Mouse (Mus musculus) embryonic facial prominence, embryonic 11.5 days (tissue): ENCODE data around the gene Ptges3l. TPM values are rescaled to one million over a fixed set of nuclear protein-coding genes. Genes with fewer than 3 reads are reported as not detected.

ENCODE experiments used
- ATAC-seq: fragments of 200-750 bp; cut with Nextera tagmentation; replicated peaks from 2 replicates; pipeline ENCODE4 v1.8.0; 2017; ENCODE audit warnings: low read depth; ENCODE audit not compliant: insufficient number of reproducible peaks, low FRiP score, low TSS enrichment
- DNase-seq: peaks from one replicate; pipeline ENCODE4 v3.0.0-alpha.2; 2015; ENCODE audit warnings: low spot score
- H3K27ac ChIP-seq: fragments of 300-500 bp; sonication (generic); replicated peaks from 2 replicates; pipeline ENCODE4 v1.5.1; 2014; ENCODE audit warnings: mild to moderate bottlenecking, low read depth, low read length, control low read depth
- H3K27me3 ChIP-seq: fragments of 300-500 bp; sonication (generic); 2 replicates; pipeline ENCODE4 v1.6.1; 2014; ENCODE audit warnings: mild to moderate bottlenecking, low read length, moderate library complexity, mixed read lengths; ENCODE audit not compliant: control insufficient read depth, insufficient read depth
- H3K36me3 ChIP-seq: fragments of 300-500 bp; sonication (generic); replicated peaks from 2 replicates; pipeline ENCODE4 v1.6.1; 2014; ENCODE audit warnings: low read depth, mild to moderate bottlenecking, low read length, moderate library complexity, mixed read lengths; ENCODE audit not compliant: control insufficient read depth, insufficient read depth
- H3K4me1 ChIP-seq: fragments of 300-500 bp; sonication (generic); 2 replicates; pipeline ENCODE4 v1.6.1; 2014; ENCODE audit warnings: low read length, mixed read lengths; ENCODE audit not compliant: control insufficient read depth, insufficient read depth
- H3K4me2 ChIP-seq: fragments of 300-500 bp; sonication (generic); 2 replicates; pipeline ENCODE4 v1.6.1; 2014; ENCODE audit warnings: low read depth, mild to moderate bottlenecking, control low read depth, low read length, moderate library complexity
- H3K4me3 ChIP-seq: fragments of 300-500 bp; sonication (generic); 2 replicates; pipeline ENCODE4 v1.5.1; 2014; ENCODE audit warnings: low read depth, low read length, control low read depth
- H3K9ac ChIP-seq: fragments of 300-500 bp; sonication (generic); replicated peaks from 2 replicates; pipeline ENCODE4 v1.6.1; 2014; ENCODE audit warnings: mild to moderate bottlenecking, control low read depth, low read length
- H3K9me3 ChIP-seq: fragments of 300-500 bp; sonication (generic); replicated peaks from 2 replicates; pipeline ENCODE4 v1.6.1; 2016; ENCODE audit warnings: mild to moderate bottlenecking, low read length, inconsistent platforms, mixed read lengths; ENCODE audit not compliant: control insufficient read depth
- WGBS: fragments of 180-500 bp; shearing (Covaris S2); extraction: QIAGEN DNeasy Blood & Tissue Kit; methylation state at CpG from one replicate; pipeline ENCODE4 v1.1.7; 2014; 5-methylcytosine and 5-hydroxymethylcytosine counted together
- polyA plus RNA-seq: library from polyadenylated mRNA; unstranded; fragments of >200 nt; fragmentation: Nextera tagmentation; extraction: Ambion mirVana; gene quantifications from 2 replicates; pipeline ENCODE4 v1.2.1, GENCODE M21; 2014

Gene Ptges3l
- polyA plus RNA-seq, 1 experiment from 2014 or later = 3.5 TPM

- Histone ChIP-seq H3K9me3 (no peaks in the 10 kb centered on the region), H3K27me3 (no peaks in the 10 kb centered on the region), H3K4me1 (peaks cover 13% of the 10 kb centered on the region; the same call in 1 of the 2 replicates), H3K9ac (no peak overlapping the region), H3K36me3 (no peaks in the 10 kb centered on the region), H3K27ac (no peak overlapping the region), H3K4me3 (no peak overlapping the region), H3K4me2 (peak overlapping the region; percentile 10; the same call in 1 of the 2 replicates)
- WGBS = 30% methylated on average over 13 of the region's 13 CpGs
- peak; percentile 66 for DNase-seq
- peak; percentile 68; the same call in 1 of the 2 replicates for ATAC-seq
These were observed 37.7 kb upstream of the Ptges3l start for GRCm38 (mm10) chr11:101462583-101463440.

GRCm38 (mm10) chr11:101462141-101462540 lies 37.0 kb upstream of the Ptges3l start:
- DNase-seq (no peak), ATAC-seq (no peak)
- H3K27me3 ChIP-seq = no peaks in the 10 kb centered on the region
- H3K4me3 ChIP-seq = no peak overlapping the region
- H3K9me3 ChIP-seq = no peaks in the 10 kb centered on the region
- no peak overlapping the region for H3K27ac ChIP-seq
- H3K4me1 ChIP-seq = peaks cover 13% of the 10 kb centered on the region; the same call in 1 of the 2 replicates
- peak overlapping the region; percentile 10; the same call in 1 of the 2 replicates for H3K4me2 ChIP-seq
- no peaks in the 10 kb centered on the region for H3K36me3 ChIP-seq
- 86% methylated on average over 14 of the region's 14 CpGs for WGBS
- no peak overlapping the region for H3K9ac ChIP-seq

DNA sequence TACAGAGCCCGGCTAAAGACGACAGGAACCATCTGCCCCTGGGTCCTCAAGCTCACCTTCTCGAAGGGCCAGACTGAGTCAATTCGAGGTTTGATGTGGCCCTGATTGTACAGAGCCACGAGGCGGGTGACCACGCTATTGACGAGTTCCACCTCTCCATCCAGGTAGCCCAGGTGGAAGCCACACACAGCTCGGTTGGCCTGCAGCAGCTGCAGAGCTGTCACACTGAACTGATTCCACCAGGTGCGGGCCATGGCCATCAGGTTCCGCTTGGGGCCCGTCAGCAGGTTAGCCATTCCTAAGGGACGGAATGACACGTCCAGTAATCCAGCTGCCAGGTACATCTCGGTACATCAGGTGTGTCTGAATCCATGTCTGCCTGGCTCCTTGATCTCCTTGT lies 35.2 kb upstream of the Ptges3l start:
- WGBS = 85% methylated on average over 15 of the region's 15 CpGs
- Histone ChIP-seq H3K27me3 (no peaks in the 10 kb centered on the region), H3K4me1 (peaks cover 13% of the 10 kb centered on the region; the same call in 1 of the 2 replicates), H3K36me3 (no peaks in the 10 kb centered on the region), H3K27ac (no peak overlapping the region), H3K9ac (no peak overlapping the region; the same call in 1 of the 2 replicates), H3K4me3 (no peak overlapping the region), H3K4me2 (no peak overlapping the region), H3K9me3 (no peaks in the 10 kb centered on the region)
- no peak for DNase-seq
- no peak for ATAC-seq

DNA sequence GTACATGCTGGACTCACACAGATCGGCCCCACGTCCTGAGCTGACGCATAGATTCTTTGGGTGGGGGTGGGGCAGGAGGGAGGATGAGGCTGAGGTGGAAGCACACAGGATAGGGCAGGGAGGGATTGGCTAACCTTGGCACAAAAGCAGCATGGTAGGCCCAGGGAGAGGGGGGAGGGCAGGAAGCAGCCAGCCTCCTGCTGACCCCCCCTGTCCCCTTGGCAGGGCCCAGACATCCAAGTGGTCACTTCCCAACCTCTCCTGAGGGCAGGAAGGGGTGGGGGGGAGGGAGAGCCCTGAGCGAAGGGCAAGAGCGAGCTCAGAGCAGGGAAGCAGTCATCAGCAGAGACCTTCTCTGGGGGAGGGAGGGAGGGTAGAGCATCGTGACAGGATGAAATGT lies 34.6 kb upstream of the Ptges3l start:
- Histone ChIP-seq H3K36me3 (no peaks in the 10 kb centered on the region), H3K9me3 (no peaks in the 10 kb centered on the region), H3K4me3 (no peak overlapping the region; the same call in 1 of the 2 replicates), H3K27ac (no peak overlapping the region), H3K27me3 (no peaks in the 10 kb centered on the region), H3K4me2 (no peak overlapping the region), H3K9ac (no peak overlapping the region; the same call in 1 of the 2 replicates), H3K4me1 (peaks cover 13% of the 10 kb centered on the region; the same call in 1 of the 2 replicates)
- 25% methylated on average over 6 of the region's 6 CpGs for WGBS
- DNase-seq = no peak
- ATAC-seq = 0 out of 2 replicates have a peak, but pooled peaks have one; percentile 35

DNA sequence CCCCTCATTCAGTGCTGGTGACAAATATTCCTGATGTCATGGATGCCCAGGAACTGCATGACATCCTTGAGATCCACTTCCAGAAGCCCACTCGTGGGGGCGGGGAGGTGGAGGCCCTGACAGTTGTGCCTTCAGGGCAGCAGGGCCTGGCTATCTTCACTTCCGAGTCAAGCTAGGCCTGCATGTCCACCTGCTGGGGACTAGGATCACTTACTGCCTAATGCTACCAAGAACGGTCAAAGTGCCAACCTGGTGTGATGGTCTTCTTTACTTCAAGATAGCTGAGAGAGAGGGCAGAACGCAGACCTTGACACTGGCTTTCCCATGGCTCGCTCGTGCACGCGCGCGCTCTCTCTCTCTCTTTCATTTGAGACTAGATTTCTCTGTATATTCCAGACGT lies 33.1 kb upstream of the Ptges3l start:
- no peak overlapping the region for H3K27ac ChIP-seq
- H3K4me1 ChIP-seq = peaks cover 7% of the 10 kb centered on the region; the same call in 1 of the 2 replicates
- no peak for ATAC-seq
- H3K9ac ChIP-seq = no peak overlapping the region
- no peak overlapping the region for H3K4me2 ChIP-seq
- no peak for DNase-seq
- no peaks in the 10 kb centered on the region for H3K9me3 ChIP-seq
- WGBS = 82% methylated on average over 12 of the region's 12 CpGs
- no peaks in the 10 kb centered on the region for H3K36me3 ChIP-seq
- H3K4me3 ChIP-seq = no peak overlapping the region
- H3K27me3 ChIP-seq = no peaks in the 10 kb centered on the region

GRCm38 (mm10) chr11:101457631-101458030 lies 32.5 kb upstream of the Ptges3l start:
- no peaks in the 10 kb centered on the region for H3K27me3 ChIP-seq
- no peak overlapping the region for H3K27ac ChIP-seq
- DNase-seq = no peak
- WGBS = 85% methylated on average over 9 of the region's 9 CpGs
- H3K9ac ChIP-seq = no peak overlapping the region
- no peaks in the 10 kb centered on the region for H3K9me3 ChIP-seq
- no peak for ATAC-seq
- H3K36me3 ChIP-seq = no peaks in the 10 kb centered on the region
- H3K4me1 ChIP-seq = peaks cover 7% of the 10 kb centered on the region; the same call in 1 of the 2 replicates
- H3K4me2 ChIP-seq = no peak overlapping the region
- H3K4me3 ChIP-seq = no peak overlapping the region

DNA sequence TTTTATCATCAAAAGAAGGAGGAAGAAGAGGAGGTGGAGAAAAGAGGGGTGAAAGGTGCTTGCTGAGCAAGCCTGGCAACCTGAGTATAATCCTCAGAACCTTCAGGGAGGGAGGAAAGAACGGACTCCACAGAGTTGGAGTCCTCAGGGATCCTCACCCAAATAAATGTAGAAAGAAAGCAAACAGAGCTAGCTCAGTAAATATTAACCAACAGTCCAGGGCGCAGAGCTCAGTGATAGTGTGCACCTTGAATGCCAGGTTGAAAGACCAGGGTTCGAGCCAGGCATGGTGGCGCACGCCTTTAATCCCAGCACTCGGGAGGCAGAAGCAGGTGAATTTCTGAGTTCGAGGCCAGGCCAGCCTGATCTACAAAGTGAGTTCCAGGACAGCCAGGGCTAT lies 30.5 kb upstream of the Ptges3l start:
- Histone ChIP-seq H3K4me3 (no peak overlapping the region), H3K27ac (no peak overlapping the region), H3K36me3 (no peaks in the 10 kb centered on the region), H3K27me3 (no peaks in the 10 kb centered on the region), H3K9ac (no peak overlapping the region), H3K9me3 (no peaks in the 10 kb centered on the region), H3K4me1 (peaks cover 4% of the 10 kb centered on the region; the same call in 1 of the 2 replicates), H3K4me2 (no peak overlapping the region)
- ATAC-seq = no peak
- WGBS = 84% methylated on average over 7 of the region's 7 CpGs
- no peak for DNase-seq

DNA sequence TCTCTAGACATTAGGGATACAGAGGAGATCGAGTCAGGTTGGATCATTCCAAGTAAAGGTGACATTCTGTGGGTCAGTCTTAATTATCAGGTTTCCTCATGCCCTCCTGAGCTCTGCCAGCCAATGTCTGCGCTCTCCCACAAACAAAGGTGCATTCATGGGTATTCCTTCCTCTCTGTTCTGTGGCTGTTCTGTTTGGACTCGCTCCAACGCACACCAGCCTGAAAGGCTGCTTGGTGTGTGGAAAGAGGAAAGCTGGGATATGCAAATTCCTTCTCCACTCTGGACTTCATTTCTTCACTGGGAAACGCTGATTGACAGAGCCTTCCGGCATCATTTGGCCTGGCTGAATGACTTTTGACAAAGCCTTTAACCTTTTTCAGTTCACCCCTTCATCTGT lies 29.6 kb upstream of the Ptges3l start:
- ATAC-seq (no peak), DNase-seq (no peak)
- Histone ChIP-seq H3K27ac (no peak overlapping the region), H3K4me2 (no peak overlapping the region), H3K4me3 (no peak overlapping the region), H3K9me3 (no peaks in the 10 kb centered on the region), H3K27me3 (no peaks in the 10 kb centered on the region), H3K36me3 (no peaks in the 10 kb centered on the region), H3K4me1 (peaks cover 2% of the 10 kb centered on the region; the same call in 1 of the 2 replicates), H3K9ac (0 out of 2 replicates have a peak overlapping the region, but pooled peaks have one; percentile 29)
- 27% methylated on average over 6 of the region's 6 CpGs for WGBS
